Mouse (Mus musculus) lung, postnatal 10 days (tissue): Measurements from ENCODE around the gene Uqcc3.
"Not testable (repeated sequence)": the region's sequence is repeated elsewhere in the genome, so short reads cannot be mapped to it uniquely, and the experiment has no call there.

Experiments
- DNase-seq: peaks from one replicate; pipeline ENCODE4 v3.0.0; 2021

Uqcc3 gene

GRCm38 (mm10) chr19:8880311-8881033 lies at the start of gene Uqcc3:
Gene Uqcc3 (minus strand): TSS chr19:8880923.
- peak; percentile 95 for DNase-seq

- no peak for DNase-seq
Observed at GRCm38 (mm10) chr19:8930117-8930516, 49.4 kb upstream of the Uqcc3 start.

GRCm38 (mm10) chr19:8929224-8930088 lies 48.7 kb upstream of the Uqcc3 start, which contains the start of the genes Rom1 and Eml3:
Gene Rom1 (minus strand): TSS chr19:8929356.
Gene Eml3 (plus strand): TSS chr19:8929552.
- DNase-seq, result peak; percentile 96

DNA sequence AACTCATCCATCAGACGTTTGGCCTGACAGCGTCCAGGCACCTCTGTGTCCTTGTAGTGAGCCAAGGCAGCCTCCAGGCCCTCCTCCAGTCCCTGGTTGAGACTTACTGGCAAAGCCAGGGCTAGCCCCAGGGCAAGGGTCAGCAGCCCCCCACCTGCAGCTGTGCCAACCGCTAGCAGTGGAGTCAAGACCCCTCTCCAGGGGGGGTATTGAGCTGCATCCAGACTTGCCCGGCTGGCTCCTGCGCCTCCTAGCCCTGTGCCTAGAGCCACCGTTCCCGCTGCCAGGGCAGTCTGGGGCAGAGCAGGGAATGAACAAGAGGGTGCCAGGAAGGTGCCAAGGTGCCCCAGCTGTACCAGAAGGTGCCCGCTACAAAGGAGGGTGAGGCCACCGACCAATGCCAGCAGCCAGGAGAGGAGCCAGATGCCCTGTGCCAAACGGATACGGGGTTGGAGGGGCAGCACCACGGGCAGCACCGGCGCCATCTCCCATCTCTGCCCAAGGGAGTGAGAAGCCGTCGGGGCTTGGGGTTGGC lies 48.0 kb upstream of the Uqcc3 start:
- no peak for DNase-seq

- no peak for DNase-seq
Observed at GRCm38 (mm10) chr19:8927891-8928525, 47.3 kb upstream of the Uqcc3 start.

- DNase-seq, result no peak
Observed at GRCm38 (mm10) chr19:8926766-8927165, 46.0 kb upstream of the Uqcc3 start.

DNA sequence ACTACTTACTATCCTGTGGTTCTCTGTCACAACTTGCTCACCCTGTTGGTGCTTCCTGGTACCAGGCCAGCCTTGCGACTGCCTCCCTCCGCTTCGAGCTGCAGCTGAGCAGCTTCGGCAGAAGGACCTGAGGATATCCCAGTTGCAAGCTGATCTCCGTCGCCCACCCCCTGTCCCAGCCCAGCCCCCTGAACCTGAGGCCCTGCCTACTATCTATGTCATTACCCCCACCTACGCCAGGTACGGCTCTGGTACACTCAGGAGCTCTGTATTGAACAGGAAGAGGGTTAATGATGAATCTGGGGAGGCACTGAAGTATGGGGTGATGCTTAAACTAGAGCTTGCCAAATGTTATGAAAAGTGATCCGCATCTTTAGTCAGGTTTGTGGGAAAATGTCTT lies 41.0 kb upstream of the Uqcc3 start:
- DNase-seq, result no peak

DNA sequence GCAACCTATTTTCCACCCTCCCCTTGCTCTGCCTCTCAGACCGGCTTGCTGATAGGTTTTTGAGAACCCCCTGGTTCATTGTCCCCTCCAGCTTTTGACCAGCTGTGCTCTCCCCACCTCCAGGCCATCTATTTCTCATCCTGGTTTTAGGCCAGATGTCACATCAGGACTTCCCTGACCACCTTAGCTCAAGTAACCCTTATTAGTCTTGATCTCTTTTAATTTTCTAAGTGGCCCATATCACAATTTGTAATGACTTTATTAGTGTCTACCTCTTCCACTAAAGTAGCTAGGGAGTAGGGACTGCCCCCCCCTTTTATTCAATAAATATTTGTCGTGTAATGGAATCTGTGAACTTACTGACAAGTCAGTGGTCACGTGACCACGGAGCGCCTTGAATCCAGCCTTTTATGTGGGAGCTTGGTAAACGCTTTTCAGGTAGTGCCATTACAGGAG lies 40.1 kb upstream of the Uqcc3 start:
- DNase-seq, result no peak

- peak; percentile 98 for DNase-seq
Observed at GRCm38 (mm10) chr19:8920073-8920736, 39.5 kb upstream of the Uqcc3 start, which contains the start of gene B3gat3. Gene B3gat3 (plus strand): TSS chr19:8920374.

- DNase-seq, result no peak
Observed at GRCm38 (mm10) chr19:8919684-8920072, 39.0 kb upstream of the Uqcc3 start.

- DNase-seq, result no peak
Observed at GRCm38 (mm10) chr19:8919000-8919399, 38.3 kb upstream of the Uqcc3 start.

DNA sequence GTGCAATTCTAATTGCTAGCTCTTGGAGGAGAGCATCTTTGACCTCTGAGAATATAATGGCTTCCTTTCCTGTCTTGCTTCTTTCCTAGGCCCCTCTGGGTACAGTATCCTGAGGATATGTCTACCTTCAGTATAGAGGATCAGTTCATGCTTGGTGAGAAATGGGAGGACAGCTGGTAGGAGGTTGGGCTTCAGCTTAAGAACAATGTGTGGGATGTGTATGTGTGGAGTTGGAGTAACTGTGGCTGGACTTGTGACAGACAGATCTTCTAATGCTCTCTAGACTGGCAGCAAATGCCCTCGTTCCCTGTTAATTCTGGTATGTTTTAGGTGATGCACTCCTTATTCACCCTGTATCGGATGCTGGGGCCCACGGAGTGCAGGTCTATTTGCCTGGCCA lies 33.5 kb upstream of the Uqcc3 start:
- no peak for DNase-seq

DNA sequence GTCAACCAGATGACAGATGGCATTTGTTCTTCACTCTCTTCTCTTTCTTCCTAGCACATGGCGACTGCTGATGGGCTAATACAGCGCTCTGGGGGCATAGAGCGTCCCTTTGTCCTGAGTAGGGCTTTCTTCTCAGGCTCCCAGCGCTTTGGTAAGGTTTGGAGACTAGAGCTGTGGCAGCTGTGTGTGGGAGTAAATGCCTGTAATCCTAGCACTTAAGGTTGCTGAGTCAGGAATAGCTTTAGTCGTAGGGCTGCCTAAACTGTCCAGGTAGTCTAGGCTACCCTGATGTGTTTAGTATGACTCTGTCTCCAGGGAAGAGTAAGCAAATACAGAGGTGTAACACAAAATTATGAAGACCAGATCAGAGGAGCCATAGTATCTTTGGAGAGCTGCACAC lies 31.1 kb upstream of the Uqcc3 start:
- DNase-seq, result no peak

DNA sequence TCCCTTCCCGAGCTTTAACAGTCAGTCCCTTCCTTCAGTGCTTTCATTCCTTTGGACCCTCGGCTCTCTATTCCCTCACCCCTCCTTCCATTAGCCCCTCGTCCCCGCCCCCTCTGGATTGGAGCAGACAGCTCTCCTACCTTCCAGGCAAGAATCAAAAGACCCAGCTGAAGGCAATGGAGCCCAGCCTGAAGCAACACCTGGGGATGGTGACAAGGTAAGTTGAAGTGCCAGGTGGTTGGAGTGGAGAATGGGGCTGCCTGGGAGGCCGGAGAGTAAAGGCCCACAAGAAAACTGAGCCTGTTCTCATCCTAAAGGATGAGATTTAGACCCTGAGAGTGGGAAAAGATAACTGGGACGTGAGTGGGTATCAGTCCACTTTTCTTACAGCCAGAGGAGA lies 27.8 kb upstream of the Uqcc3 start:
- no peak for DNase-seq

GRCm38 (mm10) chr19:8903412-8903811 lies 22.7 kb upstream of the Uqcc3 start:
- DNase-seq, result no peak

DNA sequence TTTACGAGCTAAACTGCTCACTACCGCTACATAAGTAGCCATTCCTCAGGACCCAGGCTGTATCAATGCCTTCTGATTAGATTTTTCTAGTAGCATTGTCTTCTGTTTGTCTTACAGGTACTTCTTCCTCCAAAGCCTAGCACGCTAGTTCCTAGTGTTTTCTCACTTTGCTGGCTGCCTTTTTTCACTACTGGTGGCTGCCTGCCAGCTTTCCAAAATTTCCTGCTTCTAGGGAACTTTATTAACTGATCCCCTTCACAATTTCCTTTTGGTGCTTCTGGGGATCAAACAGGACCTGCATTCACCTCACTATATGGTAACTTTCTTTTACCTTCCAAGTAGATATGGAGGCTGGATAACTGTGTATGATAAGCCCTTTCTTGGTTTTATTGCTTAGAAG lies 18.4 kb upstream of the Uqcc3 start:
- DNase-seq, result no peak

- no peak for DNase-seq
Observed at GRCm38 (mm10) chr19:8898576-8898975, 17.9 kb upstream of the Uqcc3 start.

DNA sequence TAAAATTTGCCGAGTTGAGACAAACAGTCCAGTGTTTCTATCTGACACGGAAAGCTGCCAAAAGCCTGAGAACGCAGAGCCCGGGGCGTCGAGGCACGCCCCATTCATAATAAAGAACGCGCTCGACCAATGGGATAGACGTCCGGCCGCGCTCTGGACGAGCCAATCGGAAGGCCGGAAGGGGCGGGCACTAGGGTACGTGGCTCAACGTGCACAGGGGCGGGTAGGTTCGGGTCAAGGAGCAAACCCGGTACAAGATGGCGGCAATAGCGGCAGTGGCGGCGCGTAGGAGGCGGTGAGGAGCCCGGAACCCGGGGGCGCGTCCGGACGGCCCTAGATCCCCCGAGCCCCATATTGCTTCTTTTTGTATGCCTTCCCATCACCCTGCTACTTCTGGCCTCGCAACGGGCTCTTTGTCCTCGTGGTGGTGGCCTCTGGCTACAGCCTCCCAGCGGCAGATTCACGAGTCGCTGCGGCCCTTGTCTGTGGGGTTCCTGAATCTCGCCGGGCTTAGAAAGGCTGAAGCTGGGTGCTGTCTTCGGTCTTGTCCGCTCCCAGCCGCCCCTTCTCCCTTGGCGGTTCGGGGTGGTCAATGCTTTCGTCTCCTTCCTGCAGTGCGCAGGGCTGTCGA lies 17.3 kb upstream of the Uqcc3 start, which contains the start of gene Ganab:
TSS of gene Ganab (plus strand) at position 207 of the 631 bp plus-strand sequence.
- DNase-seq, result peak; percentile 98

DNA sequence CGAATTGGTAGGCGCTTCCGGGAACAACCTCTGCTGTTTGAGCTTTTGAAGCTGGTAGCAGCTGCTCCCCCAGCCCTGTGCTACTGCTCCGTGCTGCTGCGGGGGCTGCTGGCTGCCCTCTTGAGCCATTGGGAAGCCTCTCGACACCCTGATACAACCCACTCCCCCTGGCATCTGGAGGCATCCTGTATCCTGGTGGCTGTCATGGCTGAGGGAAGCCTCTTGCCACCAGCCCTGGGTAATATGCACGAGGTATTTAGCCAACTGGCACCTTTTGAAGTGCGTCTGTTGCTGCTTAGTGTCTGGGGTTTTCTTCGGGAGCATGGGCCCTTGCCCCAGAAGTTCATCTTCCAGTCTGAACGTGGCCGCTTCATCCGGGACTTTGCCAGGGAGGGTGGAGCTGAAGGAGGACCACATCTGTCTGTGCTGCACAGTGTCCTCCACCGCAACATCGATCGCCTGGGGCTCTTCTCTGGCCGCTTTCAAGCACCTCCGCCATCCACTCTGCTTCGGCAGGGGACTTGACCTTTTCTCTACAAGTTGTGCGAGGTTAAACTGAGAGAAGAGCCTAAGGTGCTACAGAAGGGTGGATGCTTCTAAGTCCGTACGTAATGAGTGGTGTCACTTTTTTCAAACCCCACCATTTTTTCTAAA lies 16.6 kb upstream of the Uqcc3 start:
- peak; percentile 78 for DNase-seq

DNA sequence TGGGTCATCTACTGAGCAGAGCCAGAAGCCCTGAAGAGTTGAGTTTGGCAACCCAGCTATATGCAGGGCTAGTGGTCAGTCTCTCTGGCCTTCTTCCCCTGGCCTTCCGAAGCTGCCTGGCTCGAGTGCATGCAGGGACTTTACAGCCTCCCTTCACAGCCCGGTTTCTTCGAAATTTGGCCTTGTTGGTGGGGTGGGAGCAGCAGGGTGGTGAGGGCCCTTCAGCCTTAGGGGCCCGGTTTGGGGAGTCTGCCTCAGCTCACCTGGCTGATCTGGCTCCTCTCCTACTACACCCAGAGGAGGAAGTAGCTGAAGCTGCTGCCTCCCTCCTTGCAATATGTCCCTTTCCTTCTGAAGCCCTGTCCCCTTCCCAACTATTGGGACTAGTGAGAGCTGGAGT lies 15.5 kb upstream of the Uqcc3 start:
- DNase-seq, result not testable (repeated sequence)

DNA sequence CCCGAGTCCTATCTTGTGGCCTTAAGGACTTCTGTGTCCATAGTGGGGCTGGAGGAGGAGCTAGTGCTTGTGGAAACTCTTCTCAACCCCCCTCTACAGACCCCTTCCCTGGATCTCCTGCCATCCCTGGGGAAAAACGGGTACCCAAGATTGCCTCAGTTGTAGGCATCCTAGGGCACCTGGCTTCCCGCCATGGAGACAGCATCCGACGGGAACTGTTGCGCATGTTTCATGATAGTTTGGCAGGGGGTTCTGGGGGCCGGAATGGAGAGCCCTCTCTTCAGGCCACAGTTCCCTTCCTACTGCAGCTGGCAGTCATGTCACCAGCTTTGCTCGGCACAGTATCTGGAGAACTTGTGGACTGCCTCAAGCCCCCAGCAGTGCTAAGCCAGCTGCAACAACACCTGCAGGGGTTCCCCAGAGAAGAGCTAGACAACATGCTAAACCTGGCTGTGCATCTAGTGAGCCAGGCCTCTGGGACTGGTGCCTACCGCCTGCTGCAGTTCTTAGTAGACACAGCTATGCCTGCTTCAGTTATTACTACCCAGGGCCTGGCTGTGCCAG lies 14.8 kb upstream of the Uqcc3 start:
- no peak for DNase-seq
